Mouse (Mus musculus) limb, embryonic 13.5 days (tissue): Measurements from ENCODE around the gene Sema6d. TPM values are rescaled to one million over a fixed set of nuclear protein-coding genes. Genes with fewer than 3 reads are reported as not detected.
A peak's percentile ranks its signal among the peaks of the same experiment; 100 is the strongest.

Source experiments
- ATAC-seq: fragments of 200-750 bp; cut with Nextera tagmentation; 2 replicates; pipeline ENCODE4 v1.8.0; 2017; ENCODE audit warnings: low read depth, moderate number of reproducible peaks, moderate TSS enrichment; ENCODE audit not compliant: low FRiP score
- H3K27ac ChIP-seq: fragments of 300-500 bp; sonication (generic); 2 replicates; pipeline ENCODE4 v1.5.1; 2015; ENCODE audit warnings: inconsistent platforms, mild to moderate bottlenecking, moderate library complexity
- H3K27me3 ChIP-seq: fragments of 300-500 bp; sonication (generic); 2 replicates; pipeline ENCODE4 v1.6.1; 2015; ENCODE audit warnings: mild to moderate bottlenecking, inconsistent platforms
- H3K36me3 ChIP-seq: fragments of 300-500 bp; sonication (generic); 2 replicates; pipeline ENCODE4 v1.6.1; 2015; ENCODE audit warnings: inconsistent platforms, mild to moderate bottlenecking, moderate library complexity
- H3K4me1 ChIP-seq: fragments of 300-500 bp; sonication (generic); 2 replicates; pipeline ENCODE4 v1.6.1; 2015; ENCODE audit warnings: inconsistent platforms
- H3K4me2 ChIP-seq: fragments of 300-500 bp; sonication (generic); replicated peaks from 2 replicates; pipeline ENCODE4 v1.6.1; 2015; ENCODE audit warnings: inconsistent platforms, mild to moderate bottlenecking, moderate library complexity
- H3K4me3 ChIP-seq: fragments of 300-500 bp; sonication (generic); 2 replicates; pipeline ENCODE4 v1.5.1; 2015; ENCODE audit warnings: moderate library complexity, mild to moderate bottlenecking, inconsistent platforms
- H3K9ac ChIP-seq: fragments of 300-500 bp; sonication (generic); 2 replicates; pipeline ENCODE4 v1.6.1; 2015; ENCODE audit warnings: mild to moderate bottlenecking, inconsistent platforms
- H3K9me3 ChIP-seq: fragments of 300-500 bp; sonication (generic); 2 replicates; pipeline ENCODE4 v1.6.1; 2016; ENCODE audit warnings: inconsistent platforms
- WGBS: fragments of 180-500 bp; shearing (Covaris S2); methylation state at CpG from one replicate; pipeline ENCODE4 v1.1.7; 2015; 5-methylcytosine and 5-hydroxymethylcytosine counted together
- polyA plus RNA-seq: library from polyadenylated mRNA; unstranded; fragments of >200 nt; fragmentation: Nextera tagmentation; extraction: Ambion mirVana; gene quantifications from 2 replicates; pipeline ENCODE4 v1.2.1, GENCODE M21; 2015

Gene Sema6d
- polyA plus RNA-seq, 1 experiment from 2014 or later, result 9.4 TPM

- Histone ChIP-seq H3K4me1 (peaks cover 20% of the 10 kb centered on the region), H3K36me3 (no peaks in the 10 kb centered on the region), H3K9me3 (no peaks in the 10 kb centered on the region), H3K9ac (no peak overlapping the region), H3K4me2 (0 out of 2 replicates have a peak overlapping the region, but pooled peaks have one; percentile 7), H3K27ac (no peak overlapping the region), H3K4me3 (no peak overlapping the region), H3K27me3 (peaks cover 43% of the 10 kb centered on the region)
- 49% methylated on average over 9 of the region's 9 CpGs for WGBS
- no peak for ATAC-seq
These were observed 527.7 kb downstream of the Sema6d start for GRCm38 (mm10) chr2:124617440-124617839.

GRCm38 (mm10) chr2:124618091-124618490, 528.3 kb downstream of the Sema6d start:
- H3K36me3 ChIP-seq, result no peaks in the 10 kb centered on the region
- WGBS, result 79% methylated on average over 5 of the region's 5 CpGs

DNA sequence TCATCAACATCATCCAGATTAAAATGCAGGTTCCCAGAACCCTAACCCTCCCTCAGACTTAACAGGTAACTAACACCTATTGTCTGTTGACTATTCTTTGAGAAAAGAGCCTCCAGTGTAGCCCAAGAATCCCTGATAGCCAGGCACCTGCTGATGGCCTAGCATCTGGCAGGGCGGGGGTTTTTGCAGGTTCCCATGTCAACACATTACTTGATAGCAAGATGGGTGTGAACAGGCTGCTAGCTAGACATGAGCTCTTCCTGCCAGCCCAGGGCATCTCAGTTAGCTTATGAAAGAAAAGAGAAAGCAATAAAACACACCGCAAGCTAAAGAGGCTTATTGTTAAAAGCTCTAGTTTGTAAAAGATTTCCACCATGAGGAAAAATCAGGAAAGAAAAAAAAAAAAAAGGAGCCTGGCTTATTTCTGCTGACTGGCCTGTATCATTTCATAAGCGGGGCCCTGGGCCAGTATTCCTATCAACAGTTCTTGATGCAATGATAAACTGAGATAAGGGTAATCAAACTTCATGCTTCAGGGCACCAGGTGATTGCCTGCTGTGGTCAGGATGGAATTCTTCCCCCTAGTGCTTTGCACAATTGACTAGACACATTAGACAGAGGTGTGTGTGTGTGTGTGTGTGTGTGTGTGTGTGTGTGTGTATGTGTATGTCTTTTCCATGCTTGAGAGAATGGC, 528.9 kb downstream of the Sema6d start:
- H3K4me3 ChIP-seq, result no peak overlapping the region
- H3K27me3 ChIP-seq, result peaks cover 32% of the 10 kb centered on the region
- H3K4me2 ChIP-seq, result no peak overlapping the region
- no peaks in the 10 kb centered on the region for H3K36me3 ChIP-seq
- no peak overlapping the region for H3K27ac ChIP-seq
- no peak overlapping the region for H3K9ac ChIP-seq
- peaks cover 17% of the 10 kb centered on the region for H3K4me1 ChIP-seq
- ATAC-seq, result no peak
- no peaks in the 10 kb centered on the region for H3K9me3 ChIP-seq
- WGBS, result 76% methylated on average over 3 of the region's 3 CpGs

More at GRCm38 (mm10) chr2:124618091-124618490, 528.3 kb downstream of the Sema6d start:
- Histone ChIP-seq H3K4me1 (peaks cover 17% of the 10 kb centered on the region), H3K4me3 (no peak overlapping the region), H3K9me3 (no peaks in the 10 kb centered on the region), H3K27ac (no peak overlapping the region), H3K9ac (no peak overlapping the region), H3K27me3 (peaks cover 37% of the 10 kb centered on the region), H3K4me2 (no peak overlapping the region)
- no peak for ATAC-seq

- Histone ChIP-seq H3K4me1 (peaks cover 22% of the 10 kb centered on the region), H3K4me2 (no peak overlapping the region), H3K9ac (no peak overlapping the region), H3K27me3 (peaks cover 16% of the 10 kb centered on the region), H3K27ac (no peak overlapping the region), H3K4me3 (no peak overlapping the region), H3K36me3 (no peaks in the 10 kb centered on the region), H3K9me3 (no peaks in the 10 kb centered on the region)
- 47% methylated on average over 6 of the region's 6 CpGs for WGBS
- ATAC-seq, result no peak
These were observed 530.7 kb downstream of the Sema6d start for GRCm38 (mm10) chr2:124620470-124620869.

GRCm38 (mm10) chr2:124621972-124622621, 532.3 kb downstream of the Sema6d start:
- Histone ChIP-seq H3K4me2 (no peak overlapping the region), H3K9me3 (no peaks in the 10 kb centered on the region), H3K4me1 (peaks cover 12% of the 10 kb centered on the region), H3K27me3 (0 out of 2 replicates have a peak, but pooled peaks cover 8% of the 10 kb centered on the region), H3K27ac (no peak overlapping the region), H3K36me3 (no peaks in the 10 kb centered on the region), H3K9ac (no peak overlapping the region), H3K4me3 (no peak overlapping the region)
- ATAC-seq, result no peak
- WGBS, result 83% methylated on average over 6 of the region's 6 CpGs

- Histone ChIP-seq H3K27ac (no peak overlapping the region), H3K4me2 (no peak overlapping the region), H3K9me3 (no peaks in the 10 kb centered on the region), H3K36me3 (no peaks in the 10 kb centered on the region), H3K9ac (no peak overlapping the region), H3K27me3 (0 out of 2 replicates have a peak, but pooled peaks cover 4% of the 10 kb centered on the region), H3K4me1 (peaks cover 10% of the 10 kb centered on the region), H3K4me3 (no peak overlapping the region)
- WGBS, result 61% methylated on average over 10 of the region's 10 CpGs
- ATAC-seq, result no peak
These were observed 534.6 kb downstream of the Sema6d start for GRCm38 (mm10) chr2:124624247-124624929.

GRCm38 (mm10) chr2:124626425-124626824, 536.7 kb downstream of the Sema6d start:
- peak; percentile 71 for ATAC-seq
- H3K4me3 ChIP-seq, result no peak overlapping the region
- 60% methylated on average over 7 of the region's 7 CpGs for WGBS
- H3K4me2 ChIP-seq, result no peak overlapping the region
- no peak overlapping the region for H3K9ac ChIP-seq
- H3K9me3 ChIP-seq, result no peaks in the 10 kb centered on the region
- H3K27ac ChIP-seq, result no peak overlapping the region
- H3K36me3 ChIP-seq, result no peaks in the 10 kb centered on the region
- peaks cover 10% of the 10 kb centered on the region for H3K4me1 ChIP-seq
- no peaks in the 10 kb centered on the region for H3K27me3 ChIP-seq

- H3K9me3 ChIP-seq, result no peaks in the 10 kb centered on the region
- H3K4me2 ChIP-seq, result no peak overlapping the region
- no peak overlapping the region for H3K9ac ChIP-seq
- no peak overlapping the region for H3K4me3 ChIP-seq
- WGBS, result 77% methylated on average over 5 of the region's 5 CpGs
- no peak for ATAC-seq
- H3K27ac ChIP-seq, result no peak overlapping the region
- no peaks in the 10 kb centered on the region for H3K27me3 ChIP-seq
- peaks cover 10% of the 10 kb centered on the region for H3K4me1 ChIP-seq
- H3K36me3 ChIP-seq, result no peaks in the 10 kb centered on the region
These were observed 537.9 kb downstream of the Sema6d start for GRCm38 (mm10) chr2:124627664-124628063.

DNA sequence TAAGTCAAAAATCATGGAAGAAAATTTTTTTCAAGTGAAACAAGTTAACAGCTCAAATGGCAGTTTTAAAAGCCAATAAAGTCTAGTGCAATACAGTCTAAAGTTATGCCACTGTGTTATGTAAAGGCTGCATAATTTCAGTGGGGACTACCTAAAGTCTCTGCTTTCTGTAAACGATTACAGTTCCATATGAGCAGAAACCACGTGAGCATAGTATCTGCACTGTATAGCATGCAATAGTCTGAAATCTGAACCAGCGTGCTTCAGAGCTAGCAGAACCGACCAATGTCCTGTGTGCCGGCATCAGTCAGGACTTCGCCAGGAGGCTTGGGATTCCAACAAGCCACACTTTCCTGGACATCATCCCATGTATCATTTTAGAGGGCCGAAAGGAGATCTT, 538.9 kb downstream of the Sema6d start:
- H3K4me1 ChIP-seq, result peaks cover 10% of the 10 kb centered on the region

GRCm38 (mm10) chr2:124634400-124634998, 544.7 kb downstream of the Sema6d start:
- WGBS, result 67% methylated on average over 7 of the region's 7 CpGs
- Histone ChIP-seq H3K4me1 (no peaks in the 10 kb centered on the region; the same call in 1 of the 2 replicates), H3K4me2 (no peak overlapping the region), H3K9ac (no peak overlapping the region), H3K27me3 (0 out of 2 replicates have a peak, but pooled peaks cover 3% of the 10 kb centered on the region), H3K9me3 (no peaks in the 10 kb centered on the region), H3K27ac (no peak overlapping the region), H3K4me3 (no peak overlapping the region), H3K36me3 (no peaks in the 10 kb centered on the region)
- ATAC-seq, result no peak

More for the DNA sequence above, 538.9 kb downstream of the Sema6d start:
- H3K27me3 ChIP-seq, result no peaks in the 10 kb centered on the region
- H3K36me3 ChIP-seq, result no peaks in the 10 kb centered on the region
- H3K9ac ChIP-seq, result no peak overlapping the region
- WGBS, result 61% methylated on average over 7 of the region's 7 CpGs
- H3K27ac ChIP-seq, result no peak overlapping the region
- H3K4me2 ChIP-seq, result no peak overlapping the region
- no peak overlapping the region for H3K4me3 ChIP-seq
- H3K9me3 ChIP-seq, result no peaks in the 10 kb centered on the region
- peak; percentile 82 for ATAC-seq

- 78% methylated on average over 8 of the region's 8 CpGs for WGBS
- no peak overlapping the region for H3K4me3 ChIP-seq
- no peaks in the 10 kb centered on the region for H3K36me3 ChIP-seq
- no peak overlapping the region for H3K4me2 ChIP-seq
- H3K27ac ChIP-seq, result no peak overlapping the region
- H3K4me1 ChIP-seq, result no peaks in the 10 kb centered on the region; the same call in 1 of the 2 replicates
- H3K27me3 ChIP-seq, result 0 out of 2 replicates have a peak, but pooled peaks cover 3% of the 10 kb centered on the region
- ATAC-seq, result no peak
- H3K9me3 ChIP-seq, result no peaks in the 10 kb centered on the region
- H3K9ac ChIP-seq, result no peak overlapping the region
These were observed 545.6 kb downstream of the Sema6d start for GRCm38 (mm10) chr2:124635271-124635865.
